Mouse (Mus musculus): Measurements from ENCODE around the gene Pklr. TPM values are rescaled to one million over a fixed set of nuclear protein-coding genes. Genes with fewer than 3 reads are reported as not detected.

Pklr gene
- total and polyA plus RNA-seq, 2 experiments from 2014 or later, result 0.04 TPM; not detected in 1

DNA sequence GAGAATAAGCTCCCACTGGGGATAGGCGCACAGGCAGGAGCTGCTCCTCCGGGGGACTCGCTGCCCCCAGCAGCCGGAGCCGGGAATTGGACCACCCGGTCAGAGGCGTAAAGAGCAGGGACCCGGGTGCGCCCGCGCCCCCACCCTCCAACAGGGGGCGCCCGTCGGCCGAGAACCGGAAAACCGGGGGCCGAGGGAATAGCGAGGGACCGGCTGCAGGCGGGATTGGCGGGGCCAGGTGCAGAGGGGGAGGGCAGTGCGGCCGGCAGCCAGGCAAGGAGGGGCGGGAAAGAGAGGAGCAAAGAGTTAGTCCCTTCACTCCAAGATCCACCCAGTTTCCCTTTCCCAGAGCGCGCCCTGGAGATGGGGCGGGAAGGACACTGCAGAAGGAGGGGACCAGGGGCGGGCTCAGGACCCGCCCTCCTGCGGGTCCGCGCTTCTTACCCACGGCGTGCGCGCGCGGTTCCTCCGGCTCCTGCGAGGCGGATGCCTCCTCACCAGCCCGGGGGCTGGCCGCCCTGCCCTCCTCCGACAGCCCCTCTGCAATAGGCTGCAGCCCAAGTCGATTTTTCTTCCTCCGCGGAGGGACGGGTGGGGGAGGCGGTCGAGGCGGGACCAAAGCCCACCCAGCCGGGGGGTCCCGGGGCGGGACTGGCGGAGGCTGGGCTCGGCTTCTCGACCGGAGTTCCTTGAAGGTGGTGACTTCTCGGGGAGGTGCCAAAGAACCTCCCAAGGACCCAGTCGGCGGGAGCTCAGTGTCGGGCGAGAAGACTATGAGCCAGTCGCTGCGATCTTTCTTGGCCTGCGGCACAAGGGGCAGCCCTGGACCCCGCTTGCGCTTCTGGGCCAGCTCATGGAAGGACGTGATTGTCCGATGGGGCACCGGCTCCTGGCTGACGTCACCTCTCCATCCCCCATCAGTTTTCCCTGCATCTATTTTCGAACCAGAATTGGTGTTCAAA, 45.0 kb upstream of the Pklr start:
- Histone ChIP-seq H3K9ac (replicated peaks; ENCODE audit: low read depth, low read length) (peak overlapping the region; percentile 59), H3K9me3 (replicated peaks; ENCODE audit: control insufficient read depth, low read length) (no peaks in the 10 kb centered on the region), H3K27me3 (ENCODE audit: control insufficient read depth, insufficient read depth, low read length) (peaks cover 27% of the 10 kb centered on the region), H3K4me2 (ENCODE audit: low read depth, low read length) (peak overlapping the region; percentile 95), H3K27ac (ENCODE audit: low read depth) (peak overlapping the region; percentile 28; the same call in 1 of the 2 replicates), H3K4me3 (ENCODE audit: low read depth, low read length) (peak overlapping the region; percentile 70), H3K36me3 (replicated peaks; ENCODE audit: control insufficient read depth, insufficient read depth, low read length) (peaks cover 11% of the 10 kb centered on the region), H3K4me1 (ENCODE audit: control insufficient read depth, insufficient read depth) (peaks cover 9% of the 10 kb centered on the region; the same call in 1 of the 2 replicates)
- TF ChIP-seq CTCF (IDR thresholded peaks at IDR 0.05; ENCODE audit: low read depth) (peak; percentile 66), EP300 (IDR thresholded peaks at IDR 0.05; ENCODE audit: low read depth) (no peak)
- ATAC-seq (ENCODE audit: insufficient read depth, low read depth) (peak; percentile 66), DNase-seq (ENCODE audit: low spot score) (peak; percentile 61)
- WGBS, result under 1% methylated on average over 74 of the region's 74 CpGs

- Histone ChIP-seq H3K27me3 (ENCODE audit: control insufficient read depth, insufficient read depth, low read length) (peaks cover 27% of the 10 kb centered on the region), H3K36me3 (replicated peaks; ENCODE audit: control insufficient read depth, insufficient read depth, low read length) (peaks cover 11% of the 10 kb centered on the region), H3K9ac (replicated peaks; ENCODE audit: low read depth, low read length) (no peak overlapping the region), H3K4me2 (ENCODE audit: low read depth, low read length) (0 out of 2 replicates have a peak overlapping the region, but pooled peaks have one; percentile 95), H3K4me3 (ENCODE audit: low read depth, low read length) (peak overlapping the region; percentile 70), H3K4me1 (ENCODE audit: control insufficient read depth, insufficient read depth) (peaks cover 9% of the 10 kb centered on the region; the same call in 1 of the 2 replicates), H3K9me3 (replicated peaks; ENCODE audit: control insufficient read depth, low read length) (no peaks in the 10 kb centered on the region), H3K27ac (ENCODE audit: low read depth) (no peak overlapping the region)
- DNase-seq (ENCODE audit: low spot score) (no peak), ATAC-seq (ENCODE audit: insufficient read depth, low read depth) (no peak)
- WGBS, result 11% methylated on average over 20 of the region's 20 CpGs
- TF ChIP-seq EP300 (IDR thresholded peaks at IDR 0.05; ENCODE audit: low read depth) (no peak), CTCF (IDR thresholded peaks at IDR 0.05; ENCODE audit: low read depth) (no peak)
These were observed 44.0 kb upstream of the Pklr start for GRCm38 (mm10) chr3:89091811-89092508.

- H3K4me3 ChIP-seq (ENCODE audit: low read depth, low read length), result peak overlapping the region; percentile 26; the same call in 1 of the 2 replicates
- WGBS, result 36% methylated on average over 11 of the region's 11 CpGs
- H3K4me2 ChIP-seq (ENCODE audit: low read depth, low read length), result peak overlapping the region; percentile 45
- ATAC-seq (ENCODE audit: insufficient read depth, low read depth) (no peak), DNase-seq (ENCODE audit: low spot score) (no peak)
- H3K9ac ChIP-seq (replicated peaks; ENCODE audit: low read depth, low read length), result no peak overlapping the region
- no peaks in the 10 kb centered on the region for H3K9me3 ChIP-seq (replicated peaks; ENCODE audit: control insufficient read depth, low read length)
- no peak overlapping the region for H3K27ac ChIP-seq (ENCODE audit: low read depth)
- peaks cover 11% of the 10 kb centered on the region for H3K36me3 ChIP-seq (replicated peaks; ENCODE audit: control insufficient read depth, insufficient read depth, low read length)
- H3K4me1 ChIP-seq (ENCODE audit: control insufficient read depth, insufficient read depth), result peaks cover 8% of the 10 kb centered on the region; the same call in 1 of the 2 replicates
- H3K27me3 ChIP-seq (ENCODE audit: control insufficient read depth, insufficient read depth, low read length), result peaks cover 27% of the 10 kb centered on the region
- no peak for TF ChIP-seq EP300 (IDR thresholded peaks at IDR 0.05; ENCODE audit: low read depth)
- TF ChIP-seq CTCF (IDR thresholded peaks at IDR 0.05; ENCODE audit: low read depth), result no peak
These were observed 43.3 kb upstream of the Pklr start for GRCm38 (mm10) chr3:89092509-89093090.

DNA sequence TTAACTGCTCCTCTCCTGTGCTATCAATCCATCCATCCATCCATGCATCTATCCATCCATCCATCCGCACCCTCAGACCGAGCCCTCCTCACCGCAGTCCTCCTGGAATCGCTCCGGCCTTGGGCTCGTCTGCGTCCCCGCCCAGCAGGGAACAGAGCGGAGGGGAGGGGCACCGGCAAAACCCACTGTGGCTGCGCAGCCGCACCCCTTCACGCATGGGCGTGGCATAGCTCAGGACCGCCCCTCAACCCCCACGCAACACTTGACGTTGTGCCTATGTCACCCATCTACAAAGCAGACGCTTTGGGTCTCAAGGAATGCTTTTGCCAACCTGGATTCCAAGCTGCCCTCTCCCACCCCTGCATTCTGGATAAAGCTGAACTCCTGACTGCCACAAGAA, 42.8 kb upstream of the Pklr start, which contains the start of gene Rusc1:
Gene Rusc1 (minus strand): TSS at position 137 of the 400 bp plus-strand sequence.
- peak; percentile 48 for DNase-seq (ENCODE audit: low spot score)

DNA sequence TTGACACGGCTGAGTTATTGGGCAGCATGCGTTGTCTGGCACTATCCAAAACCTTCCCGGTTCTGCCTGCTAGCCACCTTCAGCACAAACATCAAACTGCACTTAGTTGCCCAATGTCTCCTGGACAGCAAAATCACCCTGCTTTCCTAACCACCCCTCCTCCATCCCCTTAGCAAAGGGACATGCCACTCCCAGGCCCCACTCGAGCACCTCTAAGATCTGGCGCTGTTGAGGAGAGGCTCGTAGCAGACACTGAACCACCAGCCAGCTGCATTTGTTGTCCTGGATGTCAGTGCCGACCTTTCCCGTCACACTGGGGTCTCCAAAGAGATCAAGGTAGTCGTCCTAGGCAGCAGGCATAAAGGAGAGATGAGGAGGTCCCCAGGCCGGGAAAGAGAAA, 41.9 kb upstream of the Pklr start:
- Histone ChIP-seq H3K9me3 (replicated peaks; ENCODE audit: control insufficient read depth, low read length) (no peaks in the 10 kb centered on the region), H3K9ac (replicated peaks; ENCODE audit: low read depth, low read length) (no peak overlapping the region), H3K27me3 (ENCODE audit: control insufficient read depth, insufficient read depth, low read length) (peaks cover 27% of the 10 kb centered on the region), H3K27ac (ENCODE audit: low read depth) (no peak overlapping the region), H3K4me2 (ENCODE audit: low read depth, low read length) (no peak overlapping the region), H3K4me3 (ENCODE audit: low read depth, low read length) (no peak overlapping the region), H3K36me3 (replicated peaks; ENCODE audit: control insufficient read depth, insufficient read depth, low read length) (peaks cover 22% of the 10 kb centered on the region), H3K4me1 (ENCODE audit: control insufficient read depth, insufficient read depth) (0 out of 2 replicates have a peak, but pooled peaks cover 4% of the 10 kb centered on the region)
- no peak for DNase-seq (ENCODE audit: low spot score)
- TF ChIP-seq CTCF (IDR thresholded peaks at IDR 0.05; ENCODE audit: low read depth) (no peak), EP300 (IDR thresholded peaks at IDR 0.05; ENCODE audit: low read depth) (no peak)
- 87% methylated on average over 10 of the region's 10 CpGs for WGBS
- no peak for ATAC-seq (ENCODE audit: insufficient read depth, low read depth)

More for the DNA sequence above, 42.8 kb upstream of the Pklr start, which contains the start of gene Rusc1:
- H3K27me3 ChIP-seq (ENCODE audit: control insufficient read depth, insufficient read depth, low read length), result peaks cover 27% of the 10 kb centered on the region
- TF ChIP-seq CTCF (IDR thresholded peaks at IDR 0.05; ENCODE audit: low read depth) (no peak), EP300 (IDR thresholded peaks at IDR 0.05; ENCODE audit: low read depth) (no peak)
- H3K4me1 ChIP-seq (ENCODE audit: control insufficient read depth, insufficient read depth), result 0 out of 2 replicates have a peak, but pooled peaks cover 4% of the 10 kb centered on the region
- H3K9me3 ChIP-seq (replicated peaks; ENCODE audit: control insufficient read depth, low read length), result no peaks in the 10 kb centered on the region
- WGBS, result 6% methylated on average over 18 of the region's 18 CpGs
- peak within 1 kb of the TSS; percentile 45 for H3K4me2 ChIP-seq (ENCODE audit: low read depth, low read length)
- ATAC-seq (ENCODE audit: insufficient read depth, low read depth), result peak; percentile 36; the same call in 1 of the 2 replicates
- H3K9ac ChIP-seq (replicated peaks; ENCODE audit: low read depth, low read length), result no peak within 1 kb of the TSS
- no peak within 1 kb of the TSS for H3K27ac ChIP-seq (ENCODE audit: low read depth)
- peaks cover 15% of the 10 kb centered on the region for H3K36me3 ChIP-seq (replicated peaks; ENCODE audit: control insufficient read depth, insufficient read depth, low read length)
- H3K4me3 ChIP-seq (ENCODE audit: low read depth, low read length), result peak within 1 kb of the TSS; percentile 26; the same call in 1 of the 2 replicates
